Mouse (Mus musculus) 416B (cell line): ENCODE data around the gene Rlbp1.

Experiments
- DNase-seq: peaks from one replicate; pipeline ENCODE4 v3.0.0; 2011; ENCODE audit warnings: low read depth

The Rlbp1 gene

GRCm38 (mm10) chr7:79376516-79377275 lies 10.2 kb downstream of the Rlbp1 start:
- DNase-seq = no peak

DNA sequence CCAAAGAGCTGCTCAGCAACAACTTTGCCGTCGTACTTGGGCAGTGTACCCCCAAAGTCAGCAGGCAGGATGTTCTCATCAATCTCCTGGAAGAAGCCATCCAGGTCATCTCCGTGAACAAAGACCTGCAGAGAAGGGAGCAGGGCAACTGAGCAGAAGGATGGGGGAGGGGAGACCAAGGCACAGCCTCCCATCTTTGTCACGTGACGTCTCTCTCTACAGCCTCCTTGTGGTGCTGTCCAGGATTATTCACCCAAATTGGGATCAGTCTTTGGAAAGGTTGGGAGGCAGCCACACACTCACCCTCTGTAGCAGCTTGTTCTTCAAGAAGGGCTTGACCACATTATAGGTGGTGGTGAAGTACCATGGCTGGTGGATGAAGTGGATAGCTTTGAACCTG lies 11.3 kb downstream of the Rlbp1 start:
- no peak for DNase-seq

GRCm38 (mm10) chr7:79374017-79374416 lies 12.8 kb downstream of the Rlbp1 start:
- no peak for DNase-seq

GRCm38 (mm10) chr7:79371321-79371879 lies 15.4 kb downstream of the Rlbp1 start:
- peak; percentile 94 for DNase-seq

GRCm38 (mm10) chr7:79369416-79369815 lies 17.4 kb downstream of the Rlbp1 start:
- peak; percentile 73 for DNase-seq

DNA sequence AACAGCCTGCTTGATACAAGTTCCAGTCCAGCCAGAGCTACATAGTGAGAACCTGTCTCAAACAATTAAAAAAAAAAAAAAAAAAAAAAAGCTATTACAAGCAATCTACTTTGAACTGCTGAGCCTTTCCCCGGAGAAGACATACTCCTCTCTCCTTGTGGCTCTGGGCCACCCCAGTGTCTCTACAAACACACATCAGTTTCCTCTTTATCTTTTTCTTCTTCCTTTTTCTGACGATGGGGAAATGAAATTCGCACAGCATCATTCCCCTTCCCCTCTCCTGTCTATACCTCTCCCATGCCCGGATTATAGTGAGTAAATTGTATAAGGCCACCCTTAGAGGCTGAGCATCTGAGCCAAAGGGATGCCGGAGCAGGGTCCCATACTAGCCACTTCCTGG lies 18.2 kb downstream of the Rlbp1 start:
- peak; percentile 26 for DNase-seq

DNA sequence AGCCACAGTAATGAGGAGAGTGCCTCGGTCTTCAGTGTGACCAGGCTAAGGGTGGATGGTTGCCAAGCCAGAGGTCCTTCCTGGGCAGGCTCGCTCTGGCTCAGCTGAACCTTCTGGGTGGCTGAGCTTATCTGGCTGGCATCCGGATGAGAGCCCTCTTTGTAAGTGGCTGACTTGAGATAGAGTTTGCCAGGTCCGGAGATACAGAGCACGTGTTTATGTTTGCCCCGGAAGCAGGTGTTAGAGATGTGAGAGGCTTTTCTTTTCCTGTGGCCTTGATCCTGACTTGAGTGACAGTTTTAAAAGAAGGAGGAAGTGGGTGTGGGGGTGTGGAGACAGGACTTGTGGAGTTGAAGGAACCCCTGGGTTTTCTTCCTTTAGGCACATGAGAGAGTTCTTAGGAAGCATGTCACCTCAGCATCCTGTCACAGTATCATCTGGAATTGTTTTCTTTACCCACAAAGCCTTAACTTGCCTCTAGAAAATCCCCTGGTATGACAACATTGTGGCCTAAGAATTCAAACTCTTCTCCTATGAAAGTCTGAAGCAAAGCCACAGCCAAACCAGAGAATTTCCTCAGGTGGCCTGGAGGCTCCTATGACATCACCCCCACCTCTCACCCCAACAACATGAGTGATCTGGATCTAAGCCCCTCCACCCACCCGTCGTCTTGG lies 23.3 kb downstream of the Rlbp1 start:
- DNase-seq = peak; percentile 100

DNA sequence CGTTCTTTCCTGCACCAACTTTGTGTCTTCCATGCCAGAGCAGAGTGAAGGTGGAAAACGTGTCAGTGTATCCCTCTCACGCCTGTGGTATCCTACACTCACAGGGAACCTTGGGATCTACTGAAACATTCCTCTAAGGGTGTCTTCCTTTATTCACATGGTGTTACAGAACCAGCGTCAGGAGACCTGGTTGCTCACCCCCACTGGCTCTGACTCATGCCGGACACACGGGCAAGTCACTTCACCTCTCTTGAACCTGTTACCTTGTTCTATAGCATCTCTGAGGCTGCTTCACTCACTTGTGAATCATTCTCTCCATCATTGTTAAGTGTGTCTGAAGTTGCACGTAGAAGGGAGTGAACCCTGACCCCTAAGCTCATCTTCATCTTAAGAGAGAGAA lies 24.0 kb downstream of the Rlbp1 start:
- no peak for DNase-seq

DNA sequence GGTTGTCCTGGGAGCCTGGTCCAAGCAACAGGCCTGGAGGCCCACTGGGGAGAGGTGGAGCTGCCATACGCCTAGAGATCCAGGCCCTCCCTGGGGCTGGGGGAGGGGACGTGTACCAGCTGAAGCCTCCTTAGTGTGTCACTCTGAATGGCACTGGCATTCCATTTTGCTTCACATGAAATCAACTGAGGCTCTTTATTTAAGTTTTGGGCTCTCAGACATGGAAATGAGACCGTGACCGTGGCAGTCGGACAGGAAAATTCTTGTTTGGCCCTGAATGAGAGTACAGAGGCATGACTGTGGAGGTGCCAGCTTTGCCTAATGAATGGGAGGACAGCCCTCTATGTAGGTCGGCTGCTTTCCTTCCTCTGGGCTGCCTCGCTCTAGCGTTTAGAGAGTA lies 24.6 kb downstream of the Rlbp1 start:
- no peak for DNase-seq

GRCm38 (mm10) chr7:79360056-79360455 lies 26.8 kb downstream of the Rlbp1 start:
- no peak for DNase-seq

DNA sequence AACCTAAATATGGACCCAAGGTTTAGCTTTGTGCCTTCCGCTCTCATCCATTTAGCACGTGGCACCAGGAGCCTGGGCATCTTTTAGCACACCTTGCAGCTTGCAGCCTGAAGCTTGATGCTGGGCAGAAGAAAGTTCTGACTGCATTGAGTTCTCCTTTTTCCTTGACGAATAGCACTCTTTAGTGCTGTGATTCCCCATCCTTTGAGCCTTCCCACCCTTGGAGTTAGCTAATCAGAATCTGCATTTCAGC lies 27.7 kb downstream of the Rlbp1 start:
- DNase-seq = no peak

GRCm38 (mm10) chr7:79358350-79359182 lies 28.3 kb downstream of the Rlbp1 start:
- DNase-seq = peak; percentile 98

- peak; percentile 90 for DNase-seq
Measured at GRCm38 (mm10) chr7:79349738-79350386, 37.0 kb downstream of the Rlbp1 start.

DNA sequence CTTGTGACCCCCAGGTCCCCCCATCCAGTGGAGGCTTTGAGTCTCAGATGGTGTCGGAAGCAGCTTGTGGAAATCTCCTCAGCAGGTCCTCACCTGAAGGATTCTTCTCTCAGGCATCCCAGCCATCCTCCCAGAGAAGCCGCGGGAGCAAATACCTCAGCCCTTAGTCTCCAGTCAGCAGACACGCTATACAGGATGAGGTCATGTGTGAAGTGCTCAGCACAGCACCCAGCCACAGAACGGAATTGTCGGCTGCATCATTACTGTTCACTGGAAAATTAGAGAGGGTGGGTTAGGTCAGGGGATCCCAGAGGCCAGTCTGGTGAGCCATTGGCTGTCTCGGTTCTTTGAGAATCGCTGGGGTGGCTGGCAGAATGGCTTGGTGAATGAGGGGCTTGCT lies 38.0 kb downstream of the Rlbp1 start:
- DNase-seq = no peak

DNA sequence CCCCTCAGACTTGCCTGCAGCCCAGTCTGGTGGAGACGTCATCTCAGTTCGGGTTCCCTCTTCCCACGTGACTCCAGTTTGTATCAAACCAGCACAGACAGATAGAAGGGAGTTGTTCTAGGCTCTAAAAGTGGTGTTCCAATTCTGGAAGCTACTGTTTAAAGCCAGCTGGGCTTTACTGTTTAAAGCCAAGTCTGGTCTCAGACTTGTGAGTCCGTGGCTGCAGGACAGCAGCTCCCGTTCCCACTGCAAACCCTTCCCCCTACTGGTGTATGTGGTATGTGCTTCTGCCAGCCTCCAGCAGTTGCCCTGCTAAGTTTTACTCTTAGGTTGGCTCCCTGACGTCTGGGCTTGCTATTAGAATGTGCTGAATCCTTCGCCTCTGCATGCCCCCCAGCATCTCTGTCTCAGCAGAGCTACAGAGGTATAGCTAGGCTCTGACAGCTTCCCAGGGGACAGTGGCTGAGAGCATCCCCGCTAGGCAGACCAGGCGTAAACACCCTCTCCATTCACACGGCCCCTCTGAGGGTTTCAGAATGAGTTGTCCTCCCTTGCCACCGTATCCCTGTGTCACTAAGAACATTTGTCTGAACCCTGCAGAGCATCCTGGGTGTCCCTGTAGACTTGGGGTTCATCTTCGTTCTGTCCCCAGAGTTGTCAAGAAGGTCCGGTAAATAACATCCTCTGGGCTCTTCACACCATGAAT lies 39.6 kb downstream of the Rlbp1 start:
- DNase-seq = no peak

DNA sequence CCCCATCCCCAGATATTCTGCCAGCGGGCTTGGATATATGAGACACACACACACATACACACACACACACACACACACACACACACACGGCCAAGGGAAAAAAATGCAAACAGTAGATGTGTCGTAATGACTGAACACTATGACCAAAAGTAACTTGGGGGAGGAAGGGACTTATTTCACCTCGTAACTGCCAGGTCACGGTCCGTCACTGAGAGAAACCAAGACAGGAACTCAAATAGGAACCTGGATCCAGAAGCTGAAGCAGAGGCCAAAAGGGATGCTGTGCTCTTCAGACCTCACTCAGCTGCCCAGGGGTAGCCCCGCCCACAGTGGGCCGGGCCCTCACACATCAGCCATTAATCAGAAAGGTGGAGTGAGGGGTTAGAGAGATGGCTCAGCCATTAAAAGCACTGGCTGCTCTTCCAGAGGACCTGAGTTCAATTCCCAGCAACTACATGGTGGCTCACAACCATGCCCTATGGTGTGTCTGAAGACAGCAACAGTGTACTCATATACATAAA lies 40.2 kb downstream of the Rlbp1 start:
- DNase-seq = peak; percentile 49

DNA sequence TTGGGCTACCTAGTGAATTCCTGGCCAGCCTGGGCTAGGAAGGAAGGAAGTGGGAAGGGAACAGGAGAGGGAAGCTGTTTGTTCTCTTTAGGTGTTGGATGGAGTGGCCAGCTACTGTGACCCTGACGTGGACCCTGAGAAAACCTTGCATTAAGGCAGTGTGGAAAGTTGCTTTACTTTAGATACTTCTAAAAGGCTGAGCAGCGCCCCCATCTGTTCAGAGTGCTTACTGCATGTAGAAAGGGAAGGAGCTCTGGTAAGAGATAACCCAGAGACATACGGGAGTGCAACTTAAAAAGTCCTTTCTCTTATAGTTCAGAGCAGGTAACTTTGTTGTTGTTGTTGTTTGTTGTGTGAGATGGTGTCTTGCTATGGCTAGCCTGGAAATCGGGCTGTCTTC lies 40.9 kb downstream of the Rlbp1 start:
- DNase-seq = peak; percentile 84

- DNase-seq = peak; percentile 87
Measured at GRCm38 (mm10) chr7:79336362-79336910, 50.4 kb downstream of the Rlbp1 start.

GRCm38 (mm10) chr7:79333419-79333818 lies 53.4 kb downstream of the Rlbp1 start:
- no peak for DNase-seq

DNA sequence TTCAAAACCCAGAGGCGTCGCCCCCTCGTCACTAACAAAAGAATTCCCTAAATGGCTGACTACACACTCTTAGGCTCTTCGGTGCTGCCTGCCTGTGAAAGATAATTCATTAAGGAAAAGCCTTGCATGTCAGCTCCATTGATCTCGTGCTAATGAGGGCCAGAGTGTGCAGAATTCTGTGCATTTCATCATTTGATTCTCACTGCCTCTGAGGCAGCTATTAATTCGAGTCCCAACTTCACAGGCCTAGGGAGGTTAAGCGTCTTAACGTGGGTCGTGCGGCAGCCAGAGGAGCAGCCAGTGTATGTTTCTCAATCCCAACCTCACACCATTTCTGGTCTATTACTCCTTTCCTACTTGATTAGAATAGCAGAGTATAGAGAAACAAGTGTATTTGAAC lies 55.7 kb downstream of the Rlbp1 start:
- no peak for DNase-seq

DNA sequence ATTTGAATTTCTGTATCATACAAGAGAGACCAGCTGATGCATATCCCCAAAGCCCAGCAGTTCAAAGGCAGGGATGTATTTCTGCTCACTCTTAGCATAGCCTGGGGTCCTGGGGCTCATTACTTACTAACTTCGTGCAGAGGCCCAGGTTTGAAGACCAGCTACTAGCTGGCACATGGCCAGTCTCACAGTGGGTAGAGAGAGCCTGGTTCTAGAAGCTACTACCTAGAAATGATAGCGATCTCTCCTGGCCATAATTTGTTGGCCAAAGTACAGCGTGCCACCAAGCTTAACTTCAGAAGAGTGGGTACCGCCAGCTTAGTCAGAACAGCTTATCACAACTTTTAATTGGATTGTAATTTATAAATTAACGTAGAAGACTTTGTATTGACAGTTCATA lies 58.1 kb downstream of the Rlbp1 start:
- no peak for DNase-seq
